Mouse (Mus musculus): ENCODE results near the gene Metap2.

DNA sequence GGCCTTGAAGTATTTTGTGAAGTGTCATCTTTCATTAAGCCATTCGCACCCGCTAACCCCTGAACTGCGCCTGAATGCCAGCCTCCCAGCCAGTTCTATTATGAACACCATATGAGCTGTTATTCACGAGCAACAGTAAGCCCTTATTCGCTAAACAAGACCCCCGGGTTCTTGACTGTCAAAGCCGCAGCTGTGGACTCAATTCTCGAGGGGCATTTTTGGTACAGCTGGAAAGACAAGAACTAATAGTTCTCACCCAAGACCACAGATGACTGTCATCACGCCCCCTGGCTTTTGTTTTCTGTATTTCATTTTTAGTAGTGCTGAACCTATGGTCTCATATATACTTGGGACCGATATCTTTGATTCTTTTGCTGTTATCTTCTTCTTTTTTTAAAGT, 83.1 kb downstream of the Metap2 start:
- peak; percentile 45 for TF ChIP-seq CTCF (IDR thresholded peaks at IDR 0.05; ENCODE audit: low read depth)
- no peak for TF ChIP-seq EP300 (optimal IDR thresholded peaks at IDR 0.05)

Measured in stomach, postnatal 0 days (tissue).